Mouse (Mus musculus): ENCODE results near the gene Pih1d1. TPM values are rescaled to one million over a fixed set of nuclear protein-coding genes. Genes with fewer than 3 reads are reported as not detected.
"Not testable (repeated sequence)": the region's sequence is repeated elsewhere in the genome, so short reads cannot be mapped to it uniquely, and the experiment has no call there.

Gene Pih1d1
- total RNA-seq (2014; rRNA removed) (112 and 117 TPM in 2 replicates), polyA plus RNA-seq (2015; fragmentation: Nextera tagmentation; extraction: Ambion mirVana) (74.3 and 80.4 TPM in 2 replicates)

- 4% methylated on average over 69 of the region's 69 CpGs for WGBS
- ATAC-seq, result peak; percentile 97
- peak within 1 kb of the TSS; percentile 78 for H3K4me2 ChIP-seq (ENCODE audit: low read depth)
Observed at GRCm38 (mm10) chr7:45154096-45154992, at the start of gene Pih1d1, which contains the start of gene Aldh16a1. TSS of gene Pih1d1 (plus strand) at chr7:45154303. TSS of gene Aldh16a1 (minus strand) at chr7:45154584.

GRCm38 (mm10) chr7:45104941-45105340 is 49.2 kb upstream of the Pih1d1 start:
- 84% methylated on average over 5 of the region's 5 CpGs for WGBS
- no peaks in the 10 kb centered on the region for H3K4me1 ChIP-seq (ENCODE audit: insufficient read depth)

More at GRCm38 (mm10) chr7:45154096-45154992, at the start of gene Pih1d1, which contains the start of gene Aldh16a1:
- TF ChIP-seq CTCF (IDR thresholded peaks at IDR 0.05; ENCODE audit: low read depth), result peak; percentile 79
- peak; percentile 99 for DNase-seq
- Histone ChIP-seq H3K9me3 (ENCODE audit: low read length) (no peaks in the 10 kb centered on the region), H3K9ac (peak within 1 kb of the TSS; percentile 82), H3K4me3 (ENCODE audit: low read depth, low read length) (peak within 1 kb of the TSS; percentile 73), H3K4me1 (ENCODE audit: insufficient read depth) (peaks cover 13% of the 10 kb centered on the region; the same call in 1 of the 2 replicates), H3K27ac (ENCODE audit: low read depth, low read length) (peak within 1 kb of the TSS; percentile 95), H3K27me3 (ENCODE audit: insufficient read depth, low read length) (no peaks in the 10 kb centered on the region), H3K36me3 (ENCODE audit: insufficient read depth) (peaks cover 14% of the 10 kb centered on the region; the same call in 1 of the 2 replicates)

GRCm38 (mm10) chr7:45105491-45105890 is 48.6 kb upstream of the Pih1d1 start:
- Histone ChIP-seq H3K27ac (ENCODE audit: low read depth, low read length) (no peak overlapping the region), H3K4me1 (ENCODE audit: insufficient read depth) (no peaks in the 10 kb centered on the region), H3K4me2 (ENCODE audit: low read depth) (no peak overlapping the region), H3K9ac (no peak overlapping the region), H3K4me3 (ENCODE audit: low read depth, low read length) (no peak overlapping the region), H3K36me3 (ENCODE audit: insufficient read depth) (no peaks in the 10 kb centered on the region), H3K27me3 (ENCODE audit: insufficient read depth, low read length) (no peaks in the 10 kb centered on the region), H3K9me3 (ENCODE audit: low read length) (no peaks in the 10 kb centered on the region)
- WGBS, result 79% methylated on average over 8 of the region's 8 CpGs
- TF ChIP-seq CTCF (IDR thresholded peaks at IDR 0.05; ENCODE audit: low read depth), result no peak
- ATAC-seq (no peak), DNase-seq (no peak)

More at GRCm38 (mm10) chr7:45104941-45105340, 49.2 kb upstream of the Pih1d1 start:
- DNase-seq, result no peak
- Histone ChIP-seq H3K36me3 (ENCODE audit: insufficient read depth) (no peaks in the 10 kb centered on the region), H3K4me2 (ENCODE audit: low read depth) (no peak overlapping the region), H3K4me3 (ENCODE audit: low read depth, low read length) (no peak overlapping the region), H3K27me3 (ENCODE audit: insufficient read depth, low read length) (no peaks in the 10 kb centered on the region), H3K27ac (ENCODE audit: low read depth, low read length) (no peak overlapping the region), H3K9ac (no peak overlapping the region), H3K9me3 (ENCODE audit: low read length) (no peaks in the 10 kb centered on the region)
- ATAC-seq, result no peak
- no peak for TF ChIP-seq CTCF (IDR thresholded peaks at IDR 0.05; ENCODE audit: low read depth)

GRCm38 (mm10) chr7:45106441-45106840 is 47.7 kb upstream of the Pih1d1 start:
- Histone ChIP-seq H3K9ac (no peak overlapping the region), H3K27me3 (ENCODE audit: insufficient read depth, low read length) (no peaks in the 10 kb centered on the region), H3K4me1 (ENCODE audit: insufficient read depth) (no peaks in the 10 kb centered on the region), H3K27ac (ENCODE audit: low read depth, low read length) (no peak overlapping the region), H3K4me2 (ENCODE audit: low read depth) (no peak overlapping the region), H3K36me3 (ENCODE audit: insufficient read depth) (no peaks in the 10 kb centered on the region), H3K9me3 (ENCODE audit: low read length) (no peaks in the 10 kb centered on the region), H3K4me3 (ENCODE audit: low read depth, low read length) (no peak overlapping the region)
- DNase-seq (no peak), ATAC-seq (no peak)
- 42% methylated on average over 6 of the region's 6 CpGs for WGBS
- no peak for TF ChIP-seq CTCF (IDR thresholded peaks at IDR 0.05; ENCODE audit: low read depth)

GRCm38 (mm10) chr7:45107052-45107645 is 47.0 kb upstream of the Pih1d1 start:
- TF ChIP-seq CTCF (IDR thresholded peaks at IDR 0.05; ENCODE audit: low read depth), result no peak
- H3K36me3 ChIP-seq (ENCODE audit: insufficient read depth), result no peaks in the 10 kb centered on the region
- H3K27ac ChIP-seq (ENCODE audit: low read depth, low read length), result no peak overlapping the region
- H3K27me3 ChIP-seq (ENCODE audit: insufficient read depth, low read length), result no peaks in the 10 kb centered on the region
- no peak overlapping the region for H3K4me3 ChIP-seq (ENCODE audit: low read depth, low read length)
- WGBS, result 58% methylated on average over 5 of the region's 5 CpGs
- H3K9ac ChIP-seq, result no peak overlapping the region
- no peaks in the 10 kb centered on the region for H3K9me3 ChIP-seq (ENCODE audit: low read length)
- H3K4me2 ChIP-seq (ENCODE audit: low read depth), result no peak overlapping the region
- DNase-seq (no peak), ATAC-seq (no peak)
- H3K4me1 ChIP-seq (ENCODE audit: insufficient read depth), result no peaks in the 10 kb centered on the region

- not testable (repeated sequence) for H3K4me2 ChIP-seq (ENCODE audit: low read depth); ATAC-seq; H3K9ac ChIP-seq; H3K27me3 ChIP-seq (ENCODE audit: insufficient read depth, low read length); DNase-seq; H3K4me1 ChIP-seq (ENCODE audit: insufficient read depth); H3K36me3 ChIP-seq (ENCODE audit: insufficient read depth); H3K9me3 ChIP-seq (ENCODE audit: low read length); H3K4me3 ChIP-seq (ENCODE audit: low read depth, low read length); H3K27ac ChIP-seq (ENCODE audit: low read depth, low read length)
- 90% methylated on average over 4 of the region's 4 CpGs for WGBS
Observed at GRCm38 (mm10) chr7:45110089-45110488, 44.0 kb upstream of the Pih1d1 start.

- Histone ChIP-seq H3K27me3 (ENCODE audit: insufficient read depth, low read length) (no peaks in the 10 kb centered on the region), H3K4me3 (ENCODE audit: low read depth, low read length) (no peak overlapping the region), H3K9me3 (ENCODE audit: low read length) (no peaks in the 10 kb centered on the region), H3K4me2 (ENCODE audit: low read depth) (no peak overlapping the region), H3K27ac (ENCODE audit: low read depth, low read length) (no peak overlapping the region), H3K36me3 (ENCODE audit: insufficient read depth) (no peaks in the 10 kb centered on the region), H3K9ac (no peak overlapping the region), H3K4me1 (ENCODE audit: insufficient read depth) (no peaks in the 10 kb centered on the region)
- TF ChIP-seq CTCF (IDR thresholded peaks at IDR 0.05; ENCODE audit: low read depth), result no peak
- DNase-seq (no peak), ATAC-seq (no peak)
- 61% methylated on average over 2 of the region's 2 CpGs for WGBS
Observed at GRCm38 (mm10) chr7:45111940-45112339, 42.2 kb upstream of the Pih1d1 start.
